Mouse (Mus musculus) kidney, embryonic 15.5 days (tissue): ENCODE measurements around the gene Crhr1. TPM values are rescaled to one million over a fixed set of nuclear protein-coding genes. Genes with fewer than 3 reads are reported as not detected.
A peak's percentile ranks its signal among the peaks of the same experiment; 100 is the strongest.

ENCODE experiments used
- ATAC-seq: fragments of 200-750 bp; cut with Nextera tagmentation; replicated peaks from 2 replicates; pipeline ENCODE4 v1.8.0; 2017; ENCODE audit warnings: moderate TSS enrichment; ENCODE audit not compliant: low FRiP score
- H3K27ac ChIP-seq: fragments of 300-500 bp; sonication (generic); 2 replicates; pipeline ENCODE4 v1.5.1; 2015; ENCODE audit warnings: mild to moderate bottlenecking, inconsistent platforms
- H3K27me3 ChIP-seq: fragments of 300-500 bp; sonication (generic); 2 replicates; pipeline ENCODE4 v1.6.1; 2015; ENCODE audit warnings: inconsistent platforms
- H3K36me3 ChIP-seq: fragments of 300-500 bp; sonication (generic); 2 replicates; pipeline ENCODE4 v1.6.1; 2015; ENCODE audit warnings: inconsistent platforms
- H3K4me1 ChIP-seq: fragments of 300-500 bp; sonication (generic); 2 replicates; pipeline ENCODE4 v1.6.1; 2015; ENCODE audit warnings: inconsistent platforms
- H3K4me2 ChIP-seq: fragments of 300-500 bp; sonication (generic); 2 replicates; pipeline ENCODE4 v1.6.1; 2015; ENCODE audit warnings: moderate library complexity, mild to moderate bottlenecking, inconsistent platforms
- H3K4me3 ChIP-seq: fragments of 300-500 bp; sonication (generic); replicated peaks from 2 replicates; pipeline ENCODE4 v1.5.1; 2015; ENCODE audit warnings: mild to moderate bottlenecking, inconsistent platforms
- H3K9ac ChIP-seq: fragments of 300-500 bp; sonication (generic); 2 replicates; pipeline ENCODE4 v1.6.1; 2015; ENCODE audit warnings: mild to moderate bottlenecking, inconsistent platforms
- H3K9me3 ChIP-seq: fragments of 300-500 bp; sonication (generic); replicated peaks from 2 replicates; pipeline ENCODE4 v1.6.1; 2016; ENCODE audit warnings: inconsistent platforms
- WGBS: fragments of 180-500 bp; shearing (Covaris S2); methylation state at CpG from one replicate; pipeline ENCODE4 v1.1.7; 2015; ENCODE audit warnings: mixed read lengths; 5-methylcytosine and 5-hydroxymethylcytosine counted together
- polyA plus RNA-seq: library from polyadenylated mRNA; unstranded; fragments of >200 nt; fragmentation: Nextera tagmentation; extraction: Ambion mirVana; gene quantifications from 2 replicates; pipeline ENCODE4 v1.2.1, GENCODE M21; 2015

Gene Crhr1
- polyA plus RNA-seq, 1 experiment from 2014 or later = 0.06 TPM

GRCm38 (mm10) chr11:104111851-104112250 is 20.8 kb upstream of the Crhr1 start:
- no peak overlapping the region for H3K4me3 ChIP-seq
- H3K4me1 ChIP-seq = peaks cover 7% of the 10 kb centered on the region; the same call in 1 of the 2 replicates
- peaks cover 15% of the 10 kb centered on the region; the same call in 1 of the 2 replicates for H3K27me3 ChIP-seq
- H3K4me2 ChIP-seq = no peak overlapping the region
- H3K9ac ChIP-seq = no peak overlapping the region
- H3K9me3 ChIP-seq = no peaks in the 10 kb centered on the region
- no peak overlapping the region for H3K27ac ChIP-seq
- 57% methylated on average over 11 of the region's 11 CpGs for WGBS
- H3K36me3 ChIP-seq = no peaks in the 10 kb centered on the region
- ATAC-seq = no peak

DNA sequence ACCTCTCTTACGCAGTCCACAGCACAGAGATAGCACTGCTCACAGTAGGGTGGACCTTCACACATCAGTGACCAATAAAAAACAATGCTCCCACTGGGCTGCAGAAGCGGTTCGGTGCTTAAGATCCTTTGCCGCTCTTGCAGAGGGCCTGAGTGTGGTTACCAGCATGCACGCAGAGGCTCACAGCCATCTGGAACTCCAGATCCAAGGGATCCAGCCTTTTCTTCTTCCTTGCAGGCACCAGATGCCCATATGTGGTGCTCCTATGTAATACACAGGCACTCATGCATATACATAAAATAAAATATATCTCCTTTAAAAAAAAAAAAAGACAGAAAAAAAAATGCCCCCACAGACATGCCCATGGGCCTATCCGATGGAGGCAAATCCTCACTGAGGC is 19.0 kb upstream of the Crhr1 start:
- H3K9me3 ChIP-seq = no peaks in the 10 kb centered on the region
- 67% methylated on average over 6 of the region's 6 CpGs for WGBS
- H3K4me2 ChIP-seq = no peak overlapping the region
- no peak overlapping the region for H3K27ac ChIP-seq
- 0 out of 2 replicates have a peak, but pooled peaks cover 5% of the 10 kb centered on the region for H3K27me3 ChIP-seq
- no peak overlapping the region for H3K4me3 ChIP-seq
- no peak for ATAC-seq
- no peak overlapping the region for H3K9ac ChIP-seq
- peaks cover 7% of the 10 kb centered on the region; the same call in 1 of the 2 replicates for H3K4me1 ChIP-seq
- no peaks in the 10 kb centered on the region for H3K36me3 ChIP-seq

GRCm38 (mm10) chr11:104114690-104115089 is 18.0 kb upstream of the Crhr1 start:
- 0 out of 2 replicates have a peak, but pooled peaks cover 5% of the 10 kb centered on the region for H3K27me3 ChIP-seq
- no peak overlapping the region for H3K27ac ChIP-seq
- ATAC-seq = peak; percentile 96
- no peak overlapping the region for H3K4me2 ChIP-seq
- H3K36me3 ChIP-seq = no peaks in the 10 kb centered on the region
- 2% methylated on average over 7 of the region's 7 CpGs for WGBS
- H3K9me3 ChIP-seq = no peaks in the 10 kb centered on the region
- H3K9ac ChIP-seq = no peak overlapping the region
- H3K4me3 ChIP-seq = no peak overlapping the region
- peaks cover 7% of the 10 kb centered on the region; the same call in 1 of the 2 replicates for H3K4me1 ChIP-seq

- H3K9ac ChIP-seq = no peak overlapping the region
- no peak for ATAC-seq
- peaks cover 7% of the 10 kb centered on the region; the same call in 1 of the 2 replicates for H3K4me1 ChIP-seq
- H3K36me3 ChIP-seq = no peaks in the 10 kb centered on the region
- H3K9me3 ChIP-seq = no peaks in the 10 kb centered on the region
- H3K27me3 ChIP-seq = 0 out of 2 replicates have a peak, but pooled peaks cover 5% of the 10 kb centered on the region
- H3K27ac ChIP-seq = no peak overlapping the region
- 65% methylated on average over 4 of the region's 4 CpGs for WGBS
- no peak overlapping the region for H3K4me2 ChIP-seq
- no peak overlapping the region for H3K4me3 ChIP-seq
These were observed 14.3 kb upstream of the Crhr1 start for GRCm38 (mm10) chr11:104118356-104118755.

- no peak overlapping the region for H3K27ac ChIP-seq
- no peak overlapping the region for H3K4me3 ChIP-seq
- no peak overlapping the region for H3K9ac ChIP-seq
- H3K9me3 ChIP-seq = no peaks in the 10 kb centered on the region
- no peaks in the 10 kb centered on the region for H3K36me3 ChIP-seq
- ATAC-seq = no peak
- H3K4me1 ChIP-seq = no peaks in the 10 kb centered on the region
- no peak overlapping the region for H3K4me2 ChIP-seq
- peaks cover 7% of the 10 kb centered on the region; the same call in 1 of the 2 replicates for H3K27me3 ChIP-seq
- 75% methylated on average over 7 of the region's 7 CpGs for WGBS
These were observed 9.7 kb upstream of the Crhr1 start for GRCm38 (mm10) chr11:104122966-104123365.

- Histone ChIP-seq H3K4me3 (no peak overlapping the region), H3K9me3 (no peaks in the 10 kb centered on the region), H3K4me1 (no peaks in the 10 kb centered on the region), H3K27me3 (peaks cover 7% of the 10 kb centered on the region; the same call in 1 of the 2 replicates), H3K27ac (no peak overlapping the region), H3K4me2 (no peak overlapping the region), H3K9ac (no peak overlapping the region), H3K36me3 (no peaks in the 10 kb centered on the region)
- WGBS = 82% methylated on average over 10 of the region's 10 CpGs
- no peak for ATAC-seq
These were observed 9.2 kb upstream of the Crhr1 start for GRCm38 (mm10) chr11:104123479-104123878.

DNA sequence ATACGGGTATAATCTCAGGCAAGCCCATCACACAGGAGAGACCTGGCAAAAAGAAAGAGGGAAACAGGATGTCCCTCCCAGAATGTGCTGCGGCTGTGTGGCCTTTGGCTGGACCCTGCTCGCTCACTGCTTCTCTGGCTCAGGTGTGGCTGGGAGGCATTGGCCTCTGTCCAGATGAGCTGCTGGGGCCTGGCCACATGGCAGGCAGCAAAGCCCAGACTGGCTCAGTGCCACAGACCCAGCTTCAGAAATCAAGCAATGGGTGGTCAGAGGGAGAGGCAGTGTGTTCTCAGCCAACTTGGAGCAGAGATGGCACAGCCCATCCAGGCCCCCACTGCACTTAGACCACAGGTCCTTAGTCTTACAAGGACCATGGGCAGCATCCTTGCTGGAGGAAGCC is 8.1 kb upstream of the Crhr1 start:
- Histone ChIP-seq H3K36me3 (no peaks in the 10 kb centered on the region), H3K9me3 (no peaks in the 10 kb centered on the region), H3K27me3 (peaks cover 9% of the 10 kb centered on the region; the same call in 1 of the 2 replicates), H3K4me2 (no peak overlapping the region), H3K27ac (no peak overlapping the region), H3K4me1 (no peaks in the 10 kb centered on the region), H3K4me3 (no peak overlapping the region), H3K9ac (no peak overlapping the region)
- ATAC-seq = no peak
- 73% methylated on average over 3 of the region's 3 CpGs for WGBS

- 78% methylated on average over 5 of the region's 5 CpGs for WGBS
- no peaks in the 10 kb centered on the region for H3K36me3 ChIP-seq
- peaks cover 25% of the 10 kb centered on the region for H3K4me1 ChIP-seq
- no peak overlapping the region for H3K4me3 ChIP-seq
- no peak overlapping the region for H3K27ac ChIP-seq
- H3K9ac ChIP-seq = no peak overlapping the region
- no peak for ATAC-seq
- no peaks in the 10 kb centered on the region for H3K9me3 ChIP-seq
- H3K27me3 ChIP-seq = peaks cover 58% of the 10 kb centered on the region
- H3K4me2 ChIP-seq = no peak overlapping the region
These were observed 3.2 kb upstream of the Crhr1 start for GRCm38 (mm10) chr11:104129466-104129865.

DNA sequence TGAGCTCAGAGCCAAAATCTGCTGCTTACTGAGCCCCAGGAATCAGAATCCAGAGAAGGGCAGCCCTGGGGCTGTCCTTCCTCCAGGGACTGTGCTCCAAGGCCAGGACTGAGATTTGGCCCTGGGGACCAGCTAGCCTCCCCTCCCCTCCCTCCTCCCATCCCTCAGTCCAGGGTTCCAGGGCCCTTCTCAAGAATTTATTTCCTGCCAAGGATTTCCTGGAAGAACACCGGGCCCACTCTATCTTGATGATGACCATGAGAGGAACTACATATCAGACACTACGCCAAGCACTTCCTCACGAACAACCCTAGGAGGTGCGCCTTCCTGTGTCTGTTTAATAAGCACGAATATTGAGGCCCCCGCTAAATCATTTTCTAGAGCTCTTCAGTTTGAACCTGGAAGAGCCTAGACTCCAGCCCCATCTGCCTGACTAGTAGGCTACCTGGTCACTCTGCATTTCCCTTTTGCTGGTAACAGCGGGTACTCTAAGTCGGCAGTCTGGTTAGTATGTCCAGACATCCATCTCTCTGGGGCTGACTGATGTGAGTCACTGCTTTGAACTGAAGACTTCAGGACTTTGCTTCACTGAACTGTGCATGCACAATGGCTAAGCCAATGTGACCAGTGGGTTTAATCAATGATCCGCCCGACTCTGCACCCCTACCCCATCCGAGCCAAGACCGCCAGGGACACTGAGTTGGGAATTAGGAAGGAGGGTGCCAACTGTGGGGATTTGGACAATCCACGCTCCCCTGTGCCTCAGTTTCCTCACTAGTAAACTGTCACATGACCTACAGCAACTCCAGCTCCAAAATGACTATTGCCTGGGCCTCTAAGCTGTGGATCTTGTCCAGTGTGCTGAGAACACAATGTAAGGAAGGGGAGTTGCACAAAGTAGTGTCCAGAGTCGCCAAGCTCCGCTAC is 1.7 kb upstream of the Crhr1 start:
- Histone ChIP-seq H3K27me3 (peaks cover 73% of the 10 kb centered on the region), H3K4me1 (peaks cover 25% of the 10 kb centered on the region), H3K4me2 (no peak overlapping the region), H3K9me3 (no peaks in the 10 kb centered on the region), H3K4me3 (no peak overlapping the region), H3K9ac (no peak overlapping the region), H3K36me3 (no peaks in the 10 kb centered on the region), H3K27ac (no peak overlapping the region)
- 68% methylated on average over 15 of the region's 15 CpGs for WGBS
- no peak for ATAC-seq

DNA sequence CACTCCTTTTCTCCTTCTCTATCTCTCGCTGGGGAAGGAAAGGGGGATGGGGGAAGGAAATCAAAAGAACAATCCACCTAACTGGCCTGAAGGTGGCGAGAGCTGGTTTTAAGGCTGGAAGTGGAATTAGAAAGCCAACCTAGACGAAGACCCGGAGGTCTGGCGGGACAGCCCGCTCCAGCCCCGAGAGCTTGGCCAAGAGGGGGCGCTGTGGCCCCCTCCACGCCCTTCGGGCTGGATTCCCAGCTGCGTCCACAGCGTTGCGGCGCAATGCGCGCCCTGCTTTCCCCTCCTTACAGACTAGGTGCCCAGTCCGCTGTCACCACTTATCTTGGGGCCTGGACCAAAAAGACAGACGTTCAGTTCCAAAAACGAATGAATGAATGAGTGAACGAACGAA is 899 bp upstream of the Crhr1 start:
- H3K4me3 ChIP-seq = peak overlapping the region; percentile 56
- peak overlapping the region; percentile 96 for H3K4me2 ChIP-seq
- under 1% methylated on average over 21 of the region's 21 CpGs for WGBS
- ATAC-seq = no peak; the same call in 1 of the 2 replicates
- H3K4me1 ChIP-seq = peaks cover 25% of the 10 kb centered on the region
- H3K27me3 ChIP-seq = peaks cover 81% of the 10 kb centered on the region
- no peaks in the 10 kb centered on the region for H3K36me3 ChIP-seq
- no peak overlapping the region for H3K27ac ChIP-seq
- no peak overlapping the region for H3K9ac ChIP-seq
- no peaks in the 10 kb centered on the region for H3K9me3 ChIP-seq

DNA sequence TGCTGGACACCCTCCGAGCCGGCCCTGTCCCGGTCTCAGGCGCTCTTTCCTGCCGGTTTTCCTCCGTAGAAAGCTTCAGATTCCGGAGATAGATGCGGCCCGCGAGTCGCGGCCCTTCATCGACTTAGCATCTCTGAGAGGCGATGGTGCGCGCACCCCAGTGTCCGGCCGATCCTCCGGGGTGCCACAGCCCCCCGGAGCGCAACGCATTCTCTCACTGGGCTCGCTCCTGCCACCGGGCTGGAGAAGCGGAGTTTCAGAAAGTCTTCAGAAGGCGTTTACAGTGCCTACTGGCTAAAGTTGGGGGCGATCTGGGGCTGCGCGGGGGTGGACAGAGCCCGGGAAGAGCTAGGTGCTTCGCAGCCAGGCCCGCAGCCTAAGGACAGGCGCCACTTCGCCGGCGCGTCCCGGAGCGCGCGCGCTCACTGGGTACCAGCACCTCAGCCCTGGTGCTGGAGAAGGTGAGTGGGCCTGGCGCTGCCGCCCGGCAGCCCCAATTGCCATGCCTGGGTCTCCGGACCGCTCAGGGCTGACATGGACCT is 858 bp downstream of the Crhr1 start:
- Histone ChIP-seq H3K4me2 (peak overlapping the region; percentile 96), H3K4me1 (peaks cover 25% of the 10 kb centered on the region), H3K4me3 (peak overlapping the region; percentile 56), H3K27ac (no peak overlapping the region), H3K9me3 (no peaks in the 10 kb centered on the region), H3K9ac (peak overlapping the region; percentile 14; the same call in 1 of the 2 replicates), H3K36me3 (no peaks in the 10 kb centered on the region), H3K27me3 (peaks cover 82% of the 10 kb centered on the region)
- ATAC-seq = 0 out of 2 replicates have a peak, but pooled peaks have one; percentile 21
- WGBS = under 1% methylated on average over 47 of the region's 47 CpGs

DNA sequence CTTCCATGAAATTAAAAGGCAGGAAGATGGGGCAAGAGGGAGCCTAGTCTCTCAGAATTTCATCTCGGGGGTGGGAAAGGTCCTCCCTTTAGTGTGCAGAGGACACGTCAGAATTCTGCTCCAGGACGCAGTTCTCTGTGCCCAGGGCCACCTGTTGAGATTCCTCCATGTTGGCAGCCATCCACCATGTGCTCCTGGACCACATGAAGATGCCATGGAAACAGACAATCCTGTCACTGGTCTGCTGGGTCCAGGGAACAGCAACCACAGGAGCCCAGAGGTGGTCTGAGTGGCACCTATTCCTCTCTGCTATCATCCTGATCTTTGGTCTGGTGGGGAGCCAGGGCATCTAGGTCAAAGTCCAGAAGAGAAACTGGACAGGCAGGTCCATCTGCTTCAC is 6.3 kb downstream of the Crhr1 start:
- Histone ChIP-seq H3K9ac (no peak overlapping the region), H3K4me2 (no peak overlapping the region), H3K9me3 (no peaks in the 10 kb centered on the region), H3K27me3 (peaks cover 35% of the 10 kb centered on the region), H3K4me3 (no peak overlapping the region), H3K36me3 (no peaks in the 10 kb centered on the region), H3K27ac (no peak overlapping the region), H3K4me1 (no peaks in the 10 kb centered on the region)
- no peak for ATAC-seq
- 72% methylated on average over 3 of the region's 3 CpGs for WGBS
